Mouse (Mus musculus) embryonic facial prominence, embryonic 13.5 days (tissue): ENCODE measurements around the gene Amz1. TPM values are rescaled to one million over a fixed set of nuclear protein-coding genes. Genes with fewer than 3 reads are reported as not detected.

ENCODE experiments used
- ATAC-seq: fragments of 200-750 bp; cut with Nextera tagmentation; 2 replicates; pipeline ENCODE4 v1.8.0; 2017; ENCODE audit warnings: low read depth; ENCODE audit not compliant: insufficient number of reproducible peaks, insufficient read depth, low FRiP score, low TSS enrichment
- H3K27ac ChIP-seq: fragments of 300-500 bp; sonication (generic); 2 replicates; pipeline ENCODE4 v1.5.1; 2015; ENCODE audit warnings: moderate library complexity, mild to moderate bottlenecking, inconsistent platforms
- H3K27me3 ChIP-seq: fragments of 300-500 bp; sonication (generic); 2 replicates; pipeline ENCODE4 v1.6.1; 2015; ENCODE audit warnings: mild to moderate bottlenecking, inconsistent platforms
- H3K36me3 ChIP-seq: fragments of 300-500 bp; sonication (generic); 2 replicates; pipeline ENCODE4 v1.6.1; 2015; ENCODE audit warnings: mild to moderate bottlenecking, inconsistent platforms
- H3K4me1 ChIP-seq: fragments of 300-500 bp; sonication (generic); 2 replicates; pipeline ENCODE4 v1.6.1; 2015; ENCODE audit warnings: inconsistent platforms
- H3K4me2 ChIP-seq: fragments of 300-500 bp; sonication (generic); 2 replicates; pipeline ENCODE4 v1.6.1; 2015; ENCODE audit warnings: moderate library complexity, mild to moderate bottlenecking, inconsistent platforms
- H3K4me3 ChIP-seq: fragments of 300-500 bp; sonication (generic); 2 replicates; pipeline ENCODE4 v1.5.1; 2015; ENCODE audit warnings: mild to moderate bottlenecking, inconsistent platforms
- H3K9ac ChIP-seq: fragments of 300-500 bp; sonication (generic); 2 replicates; pipeline ENCODE4 v1.6.1; 2015; ENCODE audit warnings: mild to moderate bottlenecking, inconsistent platforms
- H3K9me3 ChIP-seq: fragments of 300-500 bp; sonication (generic); 2 replicates; pipeline ENCODE4 v1.6.1; 2016; ENCODE audit warnings: inconsistent platforms
- WGBS: fragments of 180-500 bp; shearing (Covaris S2); methylation state at CpG from one replicate; pipeline ENCODE4 v1.1.7; 2015; ENCODE audit warnings: mixed read lengths; 5-methylcytosine and 5-hydroxymethylcytosine counted together
- polyA plus RNA-seq: library from polyadenylated mRNA; unstranded; fragments of >200 nt; fragmentation: Nextera tagmentation; extraction: Ambion mirVana; gene quantifications from 2 replicates; pipeline ENCODE4 v1.2.1, GENCODE M21; 2015

Gene Amz1
- polyA plus RNA-seq, 1 experiment from 2014 or later: 0.83 TPM

DNA sequence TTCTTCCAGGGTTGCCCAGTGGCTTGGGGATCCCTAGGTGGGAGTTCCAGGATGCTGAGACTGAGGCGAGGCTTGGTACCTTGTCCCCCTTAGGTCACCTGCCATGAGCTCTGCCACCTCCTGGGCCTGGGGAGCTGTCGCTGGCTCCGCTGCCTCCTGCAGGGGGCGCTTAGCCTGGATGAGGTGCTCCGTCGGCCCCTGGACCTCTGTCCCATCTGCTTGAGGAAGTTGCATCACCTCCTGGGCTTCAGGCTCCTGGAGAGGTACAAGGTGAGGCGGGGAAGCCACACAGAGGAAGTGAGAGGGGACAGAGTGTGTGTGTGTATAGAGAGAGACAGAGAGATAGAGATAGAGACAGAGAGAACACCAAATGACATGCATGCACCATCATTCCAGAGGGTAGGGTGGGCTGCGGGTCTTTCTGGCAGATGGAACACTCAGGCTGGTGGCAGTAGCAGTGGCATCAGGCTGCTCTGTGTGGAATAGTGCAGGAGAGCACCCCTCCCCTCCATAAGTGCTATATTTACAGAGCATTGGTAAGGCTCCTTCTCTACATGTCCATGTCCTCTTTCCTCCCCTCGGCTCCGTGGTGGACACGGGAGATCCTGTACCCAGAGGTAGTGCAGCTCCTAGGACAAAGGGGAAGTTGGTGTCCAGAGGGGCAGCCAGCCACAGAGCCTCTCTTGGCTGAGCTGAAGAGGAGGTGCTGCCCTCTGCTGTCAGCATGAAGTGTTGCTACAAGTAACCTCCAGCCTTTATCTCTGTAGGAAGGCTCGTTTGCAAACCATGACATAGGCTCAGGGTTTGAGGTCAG lies 25.3 kb downstream of the Amz1 start:
- 16% methylated on average over 12 of the region's 12 CpGs for WGBS
- Histone ChIP-seq H3K9me3 (peaks cover 4% of the 10 kb centered on the region), H3K4me3 (peak overlapping the region; percentile 31), H3K27ac (peak overlapping the region; percentile 11; the same call in 1 of the 2 replicates), H3K9ac (peak overlapping the region; percentile 65), H3K4me1 (peaks cover 12% of the 10 kb centered on the region), H3K27me3 (no peaks in the 10 kb centered on the region), H3K36me3 (no peaks in the 10 kb centered on the region), H3K4me2 (peak overlapping the region; percentile 56)
- no peak for ATAC-seq

GRCm38 (mm10) chr5:140750925-140751324 lies 27.0 kb downstream of the Amz1 start:
- Histone ChIP-seq H3K27ac (no peak overlapping the region), H3K9me3 (peaks cover 4% of the 10 kb centered on the region), H3K36me3 (peaks cover 7% of the 10 kb centered on the region; the same call in 1 of the 2 replicates), H3K4me1 (peaks cover 12% of the 10 kb centered on the region), H3K27me3 (no peaks in the 10 kb centered on the region), H3K9ac (no peak overlapping the region), H3K4me3 (no peak overlapping the region), H3K4me2 (no peak overlapping the region)
- ATAC-seq: no peak
- WGBS: 2% methylated on average over 1 of the region's 2 CpGs

- Histone ChIP-seq H3K9me3 (peaks cover 4% of the 10 kb centered on the region), H3K27me3 (no peaks in the 10 kb centered on the region), H3K4me3 (no peak overlapping the region), H3K27ac (no peak overlapping the region), H3K36me3 (peaks cover 9% of the 10 kb centered on the region; the same call in 1 of the 2 replicates), H3K9ac (no peak overlapping the region), H3K4me2 (no peak overlapping the region), H3K4me1 (peaks cover 17% of the 10 kb centered on the region)
- WGBS: 94% methylated on average over 15 of the region's 15 CpGs
- ATAC-seq: no peak
Observed at GRCm38 (mm10) chr5:140752041-140752440, 28.1 kb downstream of the Amz1 start.

- Histone ChIP-seq H3K36me3 (peaks cover 13% of the 10 kb centered on the region), H3K9me3 (peaks cover 4% of the 10 kb centered on the region), H3K4me2 (no peak overlapping the region), H3K9ac (no peak overlapping the region), H3K27ac (no peak overlapping the region), H3K27me3 (no peaks in the 10 kb centered on the region), H3K4me3 (no peak overlapping the region), H3K4me1 (peaks cover 17% of the 10 kb centered on the region)
- no peak for ATAC-seq
- WGBS: 93% methylated on average over 3 of the region's 3 CpGs
Observed at GRCm38 (mm10) chr5:140752639-140753038, 28.7 kb downstream of the Amz1 start.

DNA sequence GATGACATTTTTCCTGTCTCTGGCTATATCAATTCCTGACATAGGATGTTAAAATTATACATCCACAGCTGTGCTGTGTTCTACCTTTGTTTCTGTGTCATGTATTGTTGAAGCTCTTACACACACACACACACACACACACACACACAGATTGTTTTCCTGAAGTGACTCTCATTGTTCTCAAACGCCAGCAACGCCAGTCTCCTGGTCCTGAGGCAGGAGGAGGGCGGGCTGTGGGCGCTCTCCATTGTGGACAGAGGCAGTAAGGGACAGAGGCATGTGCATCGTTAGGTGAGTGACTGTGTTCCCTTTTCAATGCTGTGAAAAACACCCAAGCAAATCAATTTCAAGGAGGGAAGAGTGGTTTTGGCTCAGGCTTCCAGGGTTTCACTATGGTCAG lies 29.3 kb downstream of the Amz1 start:
- peaks cover 4% of the 10 kb centered on the region for H3K9me3 ChIP-seq
- H3K27ac ChIP-seq: no peak overlapping the region
- no peaks in the 10 kb centered on the region for H3K27me3 ChIP-seq
- no peak overlapping the region for H3K9ac ChIP-seq
- peaks cover 18% of the 10 kb centered on the region for H3K36me3 ChIP-seq
- H3K4me1 ChIP-seq: peaks cover 17% of the 10 kb centered on the region
- ATAC-seq: no peak
- WGBS: 82% methylated on average over 5 of the region's 5 CpGs
- no peak overlapping the region for H3K4me3 ChIP-seq
- H3K4me2 ChIP-seq: no peak overlapping the region

GRCm38 (mm10) chr5:140758864-140759263 lies 34.9 kb downstream of the Amz1 start:
- 79% methylated on average over 8 of the region's 8 CpGs for WGBS
- no peak overlapping the region for H3K4me3 ChIP-seq
- peaks cover 66% of the 10 kb centered on the region for H3K36me3 ChIP-seq
- H3K9ac ChIP-seq: 0 out of 2 replicates have a peak overlapping the region, but pooled peaks have one; percentile 21
- H3K27me3 ChIP-seq: no peaks in the 10 kb centered on the region
- no peak for ATAC-seq
- H3K9me3 ChIP-seq: no peaks in the 10 kb centered on the region
- H3K27ac ChIP-seq: no peak overlapping the region
- H3K4me1 ChIP-seq: peaks cover 12% of the 10 kb centered on the region; the same call in 1 of the 2 replicates
- no peak overlapping the region for H3K4me2 ChIP-seq

GRCm38 (mm10) chr5:140762540-140762939 lies 38.6 kb downstream of the Amz1 start:
- Histone ChIP-seq H3K27ac (no peak overlapping the region), H3K36me3 (peaks cover 61% of the 10 kb centered on the region), H3K4me2 (no peak overlapping the region), H3K27me3 (no peaks in the 10 kb centered on the region), H3K4me1 (peaks cover 16% of the 10 kb centered on the region), H3K4me3 (no peak overlapping the region), H3K9ac (no peak overlapping the region), H3K9me3 (no peaks in the 10 kb centered on the region)
- ATAC-seq: no peak
- WGBS: 82% methylated on average over 4 of the region's 4 CpGs

- no peaks in the 10 kb centered on the region for H3K9me3 ChIP-seq
- H3K36me3 ChIP-seq: peaks cover 41% of the 10 kb centered on the region
- no peaks in the 10 kb centered on the region for H3K27me3 ChIP-seq
- 70% methylated on average over 6 of the region's 6 CpGs for WGBS
- H3K27ac ChIP-seq: peak overlapping the region; percentile 35; the same call in 1 of the 2 replicates
- no peak overlapping the region for H3K4me3 ChIP-seq
- no peak for ATAC-seq
- H3K4me1 ChIP-seq: peaks cover 32% of the 10 kb centered on the region
- H3K9ac ChIP-seq: no peak overlapping the region
- no peak overlapping the region for H3K4me2 ChIP-seq
Observed at GRCm38 (mm10) chr5:140764921-140765613, 41.1 kb downstream of the Amz1 start.

DNA sequence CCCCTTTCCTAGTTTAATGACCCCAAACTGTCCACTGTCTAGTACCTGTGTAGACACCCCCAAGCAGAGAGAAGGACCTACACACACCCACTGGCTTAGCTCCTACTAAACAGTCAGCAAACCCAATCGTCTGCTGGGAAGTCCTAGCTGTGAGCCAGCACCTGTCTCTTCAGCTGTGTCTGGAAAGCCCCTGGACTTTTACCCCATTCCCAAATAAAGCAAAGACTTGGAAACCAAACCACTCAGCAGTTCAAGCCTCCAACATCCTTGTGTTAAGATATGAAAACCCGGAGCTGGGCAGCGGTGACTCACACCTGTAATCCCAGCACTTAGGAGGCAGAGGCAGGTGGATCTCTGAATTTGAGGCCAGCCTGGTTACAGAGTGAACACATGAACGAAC lies 42.6 kb downstream of the Amz1 start:
- ATAC-seq: no peak
- peaks cover 28% of the 10 kb centered on the region for H3K36me3 ChIP-seq
- H3K27me3 ChIP-seq: no peaks in the 10 kb centered on the region
- H3K4me1 ChIP-seq: peaks cover 38% of the 10 kb centered on the region
- no peak overlapping the region for H3K27ac ChIP-seq
- 89% methylated on average over 4 of the region's 4 CpGs for WGBS
- H3K4me3 ChIP-seq: no peak overlapping the region
- H3K9ac ChIP-seq: no peak overlapping the region
- no peaks in the 10 kb centered on the region for H3K9me3 ChIP-seq
- H3K4me2 ChIP-seq: no peak overlapping the region

GRCm38 (mm10) chr5:140767704-140768141 lies 43.8 kb downstream of the Amz1 start:
- Histone ChIP-seq H3K27me3 (no peaks in the 10 kb centered on the region), H3K4me2 (no peak overlapping the region), H3K9ac (peak overlapping the region; percentile 49; the same call in 1 of the 2 replicates), H3K4me3 (no peak overlapping the region), H3K9me3 (no peaks in the 10 kb centered on the region), H3K27ac (peak overlapping the region; percentile 82), H3K4me1 (peaks cover 46% of the 10 kb centered on the region), H3K36me3 (peaks cover 16% of the 10 kb centered on the region)
- no peak for ATAC-seq
- 29% methylated on average over 9 of the region's 9 CpGs for WGBS

GRCm38 (mm10) chr5:140768333-140768732 lies 44.4 kb downstream of the Amz1 start:
- H3K4me3 ChIP-seq: no peak overlapping the region
- no peaks in the 10 kb centered on the region for H3K27me3 ChIP-seq
- WGBS: 84% methylated on average over 5 of the region's 5 CpGs
- H3K27ac ChIP-seq: peak overlapping the region; percentile 82
- ATAC-seq: no peak
- peaks cover 43% of the 10 kb centered on the region for H3K4me1 ChIP-seq
- no peak overlapping the region for H3K4me2 ChIP-seq
- H3K36me3 ChIP-seq: peaks cover 19% of the 10 kb centered on the region
- no peaks in the 10 kb centered on the region for H3K9me3 ChIP-seq
- peak overlapping the region; percentile 49; the same call in 1 of the 2 replicates for H3K9ac ChIP-seq
